Mouse (Mus musculus) urinary bladder, adult 18-20 months (tissue): ENCODE measurements around the gene Spata13.
A peak's percentile ranks its signal among the peaks of the same experiment; 100 is the strongest.

Experiments
- DNase-seq, 2 experiments: peaks; one replicate each; pipeline ENCODE4 v3.0.0; 2022; ENCODE audit warnings: low spot score in 2 of 2, mixed read lengths in 2 of 2

Spata13 gene

DNA sequence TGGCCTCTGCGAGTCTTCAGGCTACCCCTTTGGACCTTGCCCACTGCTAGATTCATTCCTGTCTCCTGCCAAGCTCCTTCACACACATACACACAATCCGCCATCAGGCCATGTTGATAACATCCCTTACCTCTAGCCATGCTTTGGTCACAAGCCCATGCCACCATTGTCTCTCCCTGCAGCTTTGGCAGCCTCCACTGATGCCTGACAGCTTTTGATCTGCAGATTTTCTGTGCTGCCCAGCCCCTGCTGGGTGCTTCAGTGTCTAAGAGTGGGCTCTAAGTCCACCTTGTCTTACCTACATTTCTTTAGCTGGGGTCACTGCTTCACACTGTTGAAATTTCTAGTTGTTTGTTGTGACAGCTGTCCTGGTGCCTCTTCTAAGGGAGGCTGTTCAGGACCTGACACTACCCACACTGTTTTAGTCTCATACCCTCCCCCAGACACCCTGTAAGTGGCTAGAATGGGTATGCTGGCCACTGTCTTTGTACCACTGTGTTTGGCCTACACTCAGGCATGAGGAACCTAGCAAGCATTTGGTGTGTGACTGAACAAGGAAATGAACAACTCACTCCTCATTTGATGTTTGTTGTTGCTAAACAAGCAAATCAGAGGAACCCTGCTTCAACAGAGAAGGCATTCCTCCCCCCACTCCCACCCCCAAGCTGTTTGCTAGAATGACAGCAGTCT, 43.0 kb downstream of the Spata13 start:
- no peak for DNase-seq

GRCm38 (mm10) chr14:60682361-60683023, 48.7 kb downstream of the Spata13 start:
- DNase-seq = no peak

DNA sequence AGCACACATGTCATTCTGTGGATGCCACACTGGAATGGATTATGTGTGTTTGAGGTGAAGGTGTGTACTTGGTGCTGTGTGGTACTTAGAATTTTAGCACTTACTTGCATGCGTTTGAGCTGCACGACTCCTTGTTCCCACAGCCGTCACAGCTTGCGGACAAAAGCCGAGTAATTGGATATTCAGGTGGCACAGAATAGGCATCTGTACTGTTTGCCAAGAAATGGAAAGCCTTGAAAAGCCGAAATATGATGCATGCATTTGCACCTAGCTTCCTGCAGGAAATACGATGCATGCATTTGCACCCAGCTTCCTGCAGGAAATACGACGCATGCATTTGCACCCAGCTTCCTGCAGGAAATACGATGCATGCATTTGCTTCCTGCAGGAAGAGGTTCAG, 50.2 kb downstream of the Spata13 start:
- no peak for DNase-seq

DNA sequence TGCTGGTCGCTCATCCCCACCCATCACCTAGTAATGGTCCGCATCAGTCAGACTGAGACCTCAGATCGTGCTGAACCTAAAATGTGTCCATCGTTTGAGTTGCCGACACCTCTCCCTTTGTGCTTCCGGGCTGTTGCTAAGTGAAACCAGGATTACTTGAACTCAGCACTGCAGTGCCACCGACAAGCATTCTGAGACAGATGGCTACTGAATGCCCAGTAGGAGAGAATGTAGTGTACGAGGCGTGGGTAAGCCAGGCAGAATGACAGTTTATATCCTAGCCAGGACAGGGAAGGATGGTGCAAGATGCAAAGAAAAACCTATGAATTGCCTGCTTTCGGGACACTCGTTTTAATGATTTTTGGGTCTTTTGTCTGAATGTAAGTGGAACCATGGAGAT, 52.9 kb downstream of the Spata13 start:
- no peak for DNase-seq

DNA sequence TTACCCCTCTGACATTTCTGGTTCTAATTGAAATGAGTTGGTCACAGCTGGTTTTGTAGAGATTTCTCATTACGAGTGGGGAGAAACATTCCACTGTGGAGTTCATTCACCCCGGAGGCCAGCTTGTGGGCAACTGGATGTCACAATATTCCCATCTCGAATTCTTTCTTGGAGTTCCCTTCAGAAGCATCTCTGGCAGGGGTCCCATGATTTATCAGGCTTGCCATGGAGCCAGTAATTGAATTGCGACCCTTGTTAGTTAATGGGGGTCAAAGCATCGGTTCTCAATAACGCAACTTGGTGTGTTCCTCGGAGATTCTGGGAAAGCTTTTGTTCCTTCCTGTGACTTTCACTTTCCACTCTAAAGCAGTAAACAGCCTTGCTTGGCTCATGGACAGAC, 53.4 kb downstream of the Spata13 start:
- no peak for DNase-seq

DNA sequence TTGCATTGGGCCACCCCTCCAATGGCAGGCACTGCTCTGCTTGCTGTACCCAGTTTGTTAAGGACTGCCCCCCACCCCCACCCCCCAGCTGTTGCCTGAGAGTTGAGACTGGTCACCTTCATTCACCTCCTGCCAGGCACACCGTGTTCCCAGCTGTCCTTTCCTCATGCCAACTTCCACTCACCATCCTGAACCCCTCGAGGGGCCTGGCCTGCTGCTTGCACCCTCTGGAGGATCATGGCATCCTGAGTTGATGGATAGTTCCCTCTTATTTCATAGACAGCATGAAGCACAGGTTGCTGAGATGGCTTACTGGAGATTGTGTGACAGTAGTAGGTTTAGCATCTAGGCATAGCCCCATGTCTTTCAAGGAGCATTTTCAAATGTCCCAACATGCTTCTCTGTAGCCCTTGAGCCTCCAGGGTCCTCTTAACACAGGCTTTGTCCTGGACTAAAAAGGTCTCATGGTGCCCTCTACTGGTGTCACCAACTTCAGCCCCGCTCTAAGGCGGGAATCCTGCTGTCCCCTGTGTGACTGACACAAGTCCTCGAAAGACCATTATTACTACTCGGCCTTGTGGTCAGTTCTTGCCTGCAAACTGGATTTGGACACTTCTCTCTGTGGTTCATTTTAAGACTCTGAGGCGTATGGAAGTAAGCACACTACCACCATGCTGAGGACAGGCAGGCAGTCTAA, 54.9 kb downstream of the Spata13 start:
- DNase-seq = no peak

DNA sequence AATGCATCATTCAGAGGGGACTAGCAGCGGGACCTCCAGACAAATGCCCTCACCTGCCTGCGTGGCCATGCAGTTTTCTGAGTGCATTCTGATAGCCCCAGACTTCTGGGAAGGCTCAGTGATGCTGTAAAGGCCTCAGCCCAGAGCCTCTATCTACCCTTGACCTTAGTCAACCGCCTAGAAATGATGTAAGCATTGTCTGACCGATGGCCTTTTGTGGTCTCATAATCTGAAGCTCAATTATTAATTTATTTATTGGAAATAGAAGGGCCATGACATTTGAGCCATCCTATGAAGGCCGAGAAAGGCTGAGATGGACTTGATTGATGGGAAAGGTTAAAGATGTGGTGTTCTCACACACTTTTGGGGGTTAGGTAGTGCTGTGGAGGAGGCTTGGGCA, 56.0 kb downstream of the Spata13 start:
- no peak for DNase-seq

GRCm38 (mm10) chr14:60690631-60691030, 56.8 kb downstream of the Spata13 start:
- DNase-seq = no peak

DNA sequence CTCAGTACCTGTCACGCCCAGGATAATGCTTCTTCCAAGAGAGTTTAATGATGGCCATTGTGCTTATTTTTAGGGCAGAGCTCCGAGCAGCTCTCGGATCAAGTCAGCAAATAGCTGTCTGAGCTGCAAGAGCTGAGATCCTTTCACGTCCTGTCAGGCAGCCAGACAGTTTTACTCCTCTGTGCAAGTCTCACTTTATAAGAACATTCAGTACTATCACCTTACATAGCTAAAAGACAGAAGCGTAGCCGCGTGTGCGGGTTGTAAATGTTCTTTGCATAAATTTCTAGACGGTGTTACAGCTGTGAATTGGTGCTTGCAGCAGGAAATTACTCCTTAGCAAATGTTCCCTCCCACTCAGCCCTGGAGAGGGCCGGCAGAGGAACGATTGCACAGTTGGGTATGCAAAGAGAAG, 59.3 kb downstream of the Spata13 start:
- DNase-seq = no peak

DNA sequence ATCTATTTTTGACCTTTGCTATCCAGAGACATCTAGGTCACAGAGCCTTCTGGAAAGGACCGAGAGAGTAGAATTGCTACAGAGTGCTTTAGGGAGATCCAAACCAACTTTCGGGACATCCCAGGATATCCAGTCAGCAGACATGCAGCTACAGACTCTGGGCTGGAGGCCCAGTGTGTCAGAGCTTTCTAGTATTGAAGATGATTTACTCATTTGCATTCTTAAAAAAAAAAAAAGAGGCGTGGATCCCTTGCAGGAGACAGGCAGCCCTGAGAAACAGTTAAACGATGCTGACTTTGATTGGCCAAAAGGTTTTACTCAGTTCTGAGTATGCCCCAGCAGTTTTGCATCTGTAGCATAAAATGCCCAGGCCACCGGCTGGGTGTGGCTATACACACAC, 59.9 kb downstream of the Spata13 start:
- DNase-seq = no peak

- peak in 1 of 2 experiments; percentile 49 for DNase-seq
These were observed 60.6 kb downstream of the Spata13 start for GRCm38 (mm10) chr14:60694215-60694997.

DNA sequence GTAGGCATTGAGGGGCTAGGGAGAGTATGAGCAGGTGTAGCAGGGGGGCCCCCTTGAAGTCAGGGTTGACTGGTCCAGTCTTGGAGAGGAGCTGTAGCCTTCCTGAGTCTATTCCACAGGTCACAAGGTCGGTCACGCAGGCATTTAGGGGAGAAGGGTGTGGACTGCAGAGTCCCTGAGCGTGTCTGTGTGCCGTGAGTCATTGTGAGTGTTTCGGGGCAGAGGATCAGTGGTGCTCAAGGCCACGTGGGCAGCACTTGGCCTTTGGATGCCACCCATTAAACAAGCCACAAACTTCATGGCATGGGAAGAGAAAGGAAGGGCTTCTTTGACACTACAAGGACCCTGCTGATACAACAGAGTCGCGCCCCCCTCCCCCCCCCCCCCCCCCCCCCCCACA, 63.5 kb downstream of the Spata13 start:
- no peak for DNase-seq

GRCm38 (mm10) chr14:60698980-60699379, 65.2 kb downstream of the Spata13 start:
- DNase-seq = no peak

GRCm38 (mm10) chr14:60702377-60703140, 68.8 kb downstream of the Spata13 start:
- DNase-seq = no peak

DNA sequence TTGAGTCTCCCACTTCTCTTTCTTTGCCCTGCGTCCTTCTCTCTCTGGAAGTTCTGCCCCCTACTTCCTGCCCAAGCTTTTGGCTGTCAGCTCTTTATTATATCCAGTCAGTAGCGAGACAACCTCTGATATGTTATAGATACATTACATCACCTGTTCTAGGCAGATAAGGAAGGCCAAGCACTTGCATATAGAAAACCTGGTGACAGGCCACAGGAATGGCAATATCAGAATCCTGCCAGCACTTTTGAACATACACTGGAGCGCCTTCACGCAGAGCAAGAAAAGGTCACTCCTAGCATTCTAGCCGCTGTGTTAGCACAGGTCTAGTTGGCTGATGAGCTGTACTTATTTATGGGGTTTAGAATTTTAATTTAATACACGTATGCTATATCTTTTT, 70.7 kb downstream of the Spata13 start:
- no peak for DNase-seq

DNA sequence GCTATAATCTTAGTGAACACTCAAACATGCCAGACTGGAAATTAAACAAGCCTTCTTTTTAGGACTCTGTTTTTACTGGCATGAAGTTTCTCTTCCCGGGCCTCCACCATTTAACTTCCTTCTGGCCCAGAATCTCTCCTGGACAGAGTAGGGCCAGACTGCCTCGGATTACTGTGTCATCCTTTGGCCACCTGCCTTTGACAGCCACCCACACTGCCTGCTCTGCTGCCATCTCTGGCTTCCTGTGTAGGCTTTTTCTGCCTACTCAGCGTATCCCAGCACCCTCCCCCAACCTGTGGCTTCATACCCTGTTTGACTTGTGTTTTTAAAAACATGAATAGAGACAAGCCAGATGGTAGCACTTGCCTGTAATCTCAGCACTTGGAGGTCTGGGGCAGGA, 71.2 kb downstream of the Spata13 start:
- no peak for DNase-seq

DNA sequence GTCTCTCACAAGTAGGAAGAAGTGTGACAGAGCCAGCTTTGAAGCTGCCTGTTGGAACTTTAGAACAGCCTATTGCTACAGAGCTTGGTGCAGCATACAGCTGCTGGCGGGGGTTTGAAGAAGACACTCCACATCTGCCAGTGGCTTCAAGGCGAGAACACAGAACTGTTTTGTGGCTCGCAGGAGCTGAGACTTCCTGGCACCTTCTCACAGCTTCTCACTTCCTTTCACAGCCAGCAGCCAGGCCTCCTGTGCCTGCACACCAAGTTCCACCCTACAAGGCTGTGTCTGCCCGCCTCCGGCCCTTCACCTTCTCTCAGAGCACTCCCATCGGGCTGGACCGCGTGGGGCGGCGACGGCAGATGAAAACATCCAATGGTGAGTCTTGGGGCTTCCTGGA, 75.4 kb downstream of the Spata13 start:
- DNase-seq = no peak

- DNase-seq = no peak
These were observed 75.9 kb downstream of the Spata13 start for GRCm38 (mm10) chr14:60709749-60710148.

- no peak for DNase-seq
These were observed 77.4 kb downstream of the Spata13 start for GRCm38 (mm10) chr14:60711161-60711560.

GRCm38 (mm10) chr14:60711590-60712288, 77.9 kb downstream of the Spata13 start:
- no peak for DNase-seq
